Mouse (Mus musculus) skeletal muscle tissue, adult 2 months (tissue): Measurements from ENCODE around the gene Lat2.
A peak's percentile ranks its signal among the peaks of the same experiment; 100 is the strongest.

Experiments
- DNase-seq: peaks from one replicate; pipeline ENCODE4 v3.0.0-alpha.2; 2012; ENCODE audit warnings: low read depth, low spot score

The Lat2 gene

DNA sequence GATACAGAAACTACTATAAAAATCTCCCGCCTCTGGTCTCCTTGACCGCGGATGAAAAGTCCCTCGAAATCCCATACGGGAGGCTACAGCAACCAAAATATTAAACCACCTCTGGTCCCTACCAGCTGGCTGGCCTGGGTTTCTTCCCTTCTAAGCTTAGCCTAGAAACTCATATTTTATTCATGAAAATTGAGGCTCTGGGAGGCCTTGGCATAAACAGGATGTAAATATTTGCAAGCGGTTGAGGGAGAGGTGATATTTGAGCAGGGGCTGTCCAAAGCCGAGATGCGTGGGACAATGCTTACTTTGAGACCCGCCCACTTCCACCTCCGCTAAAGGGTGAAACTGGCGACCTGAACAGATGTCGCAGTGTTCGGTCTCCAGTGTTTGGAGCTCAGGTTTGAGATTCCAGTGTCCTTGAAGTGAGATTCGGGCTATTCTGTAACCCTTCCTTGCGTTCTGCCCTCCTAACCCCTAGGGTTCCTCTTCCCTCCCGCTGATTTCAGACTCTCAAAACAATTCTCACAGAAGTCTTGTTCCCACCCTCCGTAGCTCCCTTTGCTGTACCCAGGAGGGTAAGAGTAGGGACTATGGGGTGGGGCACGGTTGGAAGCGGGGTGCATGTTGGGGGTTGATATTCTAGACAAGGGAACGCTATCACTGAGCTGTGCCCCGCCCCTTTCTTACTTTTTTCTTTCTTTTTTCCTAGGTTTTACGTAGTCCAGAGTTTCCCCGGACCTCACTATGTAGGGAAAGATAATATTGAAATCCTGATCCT is 42.9 kb downstream of the Lat2 start:
- no peak for DNase-seq

DNA sequence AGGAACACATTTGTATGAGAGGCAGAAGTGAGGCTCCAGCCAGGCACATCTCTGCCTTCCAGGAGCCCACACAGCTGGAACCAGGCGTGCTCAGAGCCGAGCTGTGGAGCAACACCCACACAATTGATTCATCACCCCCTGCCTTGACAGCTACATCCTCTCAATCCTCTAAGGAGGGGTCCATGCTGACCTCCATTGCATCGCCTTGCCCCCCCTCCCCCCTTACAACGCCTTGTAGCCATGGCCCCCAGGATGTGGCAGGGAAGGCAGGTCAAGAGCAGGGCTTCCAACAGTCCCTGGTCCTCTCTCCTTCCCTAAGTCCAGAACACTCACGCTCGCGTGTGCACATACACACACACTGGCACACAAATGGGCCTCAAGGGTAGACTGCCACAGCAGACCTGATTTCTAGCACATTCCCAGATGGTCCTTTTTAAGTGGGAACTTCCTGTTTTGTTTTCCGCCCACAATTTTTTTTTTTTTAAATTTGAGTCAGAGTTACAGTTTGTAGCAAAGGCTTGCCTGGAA is 45.8 kb downstream of the Lat2 start:
- no peak for DNase-seq

DNA sequence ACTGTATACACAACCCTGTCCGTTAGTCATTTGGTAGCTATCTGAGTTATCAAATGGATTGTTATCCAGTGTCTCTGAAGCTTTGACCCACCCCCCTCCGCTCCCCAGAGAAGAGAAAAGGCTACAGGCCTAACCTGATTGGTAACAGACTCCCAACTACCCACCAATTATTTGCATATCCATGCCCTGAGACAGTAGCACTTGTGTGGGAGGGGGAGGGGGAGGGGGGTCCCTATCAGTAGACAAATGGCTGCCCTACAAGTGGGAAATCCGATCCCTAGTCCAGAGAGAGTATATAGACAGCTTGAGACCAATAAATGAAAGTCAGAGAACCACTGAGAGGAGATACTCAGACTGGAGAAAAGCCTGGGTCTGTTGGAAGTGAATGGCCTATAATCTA is 46.8 kb downstream of the Lat2 start:
- no peak for DNase-seq

DNA sequence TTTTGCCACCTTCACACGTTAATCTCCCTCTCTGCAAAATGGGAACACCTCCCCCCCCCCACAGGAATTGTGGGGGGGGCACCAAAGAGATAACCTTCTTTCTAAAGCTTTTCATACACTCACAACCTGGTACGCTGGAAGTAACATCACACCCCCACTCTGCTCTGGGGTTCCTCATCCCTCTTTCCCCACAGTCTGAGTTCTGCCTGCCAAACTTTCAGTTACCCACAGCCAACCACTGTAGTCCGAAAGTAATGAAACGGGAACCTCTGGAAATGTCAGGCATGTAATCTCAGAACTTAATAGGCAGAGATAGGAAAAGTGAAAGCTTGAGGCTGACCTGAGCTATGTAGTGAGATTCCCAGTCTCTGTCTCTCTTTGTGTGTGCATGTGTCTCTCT is 47.4 kb downstream of the Lat2 start:
- DNase-seq: no peak

DNA sequence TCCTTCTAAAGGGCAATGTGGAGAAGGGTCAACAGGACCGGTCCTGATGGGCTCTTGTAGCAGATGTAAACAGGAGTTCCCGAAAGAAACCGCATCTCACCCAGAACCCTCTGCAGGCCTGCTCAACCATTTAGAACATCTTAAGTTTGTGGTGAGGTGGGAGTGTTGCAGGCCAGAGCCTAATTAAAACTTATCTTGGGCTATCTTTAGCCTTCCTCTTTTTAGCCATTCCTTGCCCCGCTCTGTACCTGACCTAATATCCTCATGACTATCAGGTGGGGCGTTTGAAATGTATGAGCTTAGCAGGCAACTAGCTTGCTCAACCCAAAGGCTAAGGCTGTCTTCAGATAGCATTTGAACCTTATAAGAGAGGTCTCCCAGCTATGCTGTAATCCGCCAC is 49.1 kb downstream of the Lat2 start:
- DNase-seq: no peak

DNA sequence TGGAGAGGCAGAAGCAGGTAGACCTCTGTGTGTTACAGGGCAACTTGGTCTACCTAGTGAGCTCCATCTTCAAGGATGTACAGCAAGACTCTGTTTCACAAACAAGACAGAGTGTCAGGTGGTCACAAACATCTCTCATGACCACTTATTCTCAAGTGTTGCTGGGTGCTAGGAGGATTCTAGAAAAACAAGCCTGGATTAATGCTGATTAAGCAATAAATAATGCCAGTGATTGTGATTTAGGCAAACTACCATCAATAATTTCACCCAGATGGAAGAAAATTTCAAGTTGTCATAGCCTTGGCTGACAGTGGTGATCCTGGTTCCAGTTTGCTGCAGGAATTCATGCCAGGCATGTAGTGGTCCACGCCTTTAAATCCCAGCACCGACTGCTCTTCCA is 50.6 kb downstream of the Lat2 start:
- no peak for DNase-seq

DNA sequence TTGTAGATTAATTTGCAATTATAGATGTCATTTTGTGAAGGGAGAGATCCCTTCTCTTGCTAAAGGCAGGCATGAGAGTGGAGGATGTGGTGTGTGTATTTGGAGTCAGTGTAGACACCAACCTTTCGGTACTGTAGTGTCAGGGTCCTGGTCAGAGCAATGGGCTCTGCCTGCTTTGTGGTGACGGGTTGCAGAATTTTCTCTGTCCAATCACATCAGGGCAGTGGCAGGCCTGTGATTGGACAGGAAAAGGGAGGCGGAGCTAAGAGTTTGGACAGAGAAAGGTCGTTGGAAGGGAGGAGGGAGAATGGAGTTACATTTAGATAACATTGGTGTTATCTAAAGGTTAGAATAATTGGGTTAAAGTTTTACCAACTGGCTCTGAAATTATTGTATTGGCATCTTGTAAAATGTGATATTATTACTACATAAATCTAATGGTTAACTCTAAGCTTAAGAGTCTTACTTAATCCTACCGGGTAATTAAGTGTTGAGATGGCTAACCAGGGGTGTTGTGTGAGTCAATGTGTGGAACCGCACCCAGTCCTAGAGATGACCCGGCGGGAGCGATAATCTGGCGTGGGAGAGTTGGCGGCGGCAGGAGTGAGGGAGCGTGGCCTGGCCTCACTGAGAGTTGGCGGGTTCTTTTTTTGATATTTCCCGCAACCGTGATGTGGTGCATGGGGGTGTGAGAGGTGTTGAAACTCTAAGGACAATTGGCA is 54.2 kb downstream of the Lat2 start:
- DNase-seq: no peak

DNA sequence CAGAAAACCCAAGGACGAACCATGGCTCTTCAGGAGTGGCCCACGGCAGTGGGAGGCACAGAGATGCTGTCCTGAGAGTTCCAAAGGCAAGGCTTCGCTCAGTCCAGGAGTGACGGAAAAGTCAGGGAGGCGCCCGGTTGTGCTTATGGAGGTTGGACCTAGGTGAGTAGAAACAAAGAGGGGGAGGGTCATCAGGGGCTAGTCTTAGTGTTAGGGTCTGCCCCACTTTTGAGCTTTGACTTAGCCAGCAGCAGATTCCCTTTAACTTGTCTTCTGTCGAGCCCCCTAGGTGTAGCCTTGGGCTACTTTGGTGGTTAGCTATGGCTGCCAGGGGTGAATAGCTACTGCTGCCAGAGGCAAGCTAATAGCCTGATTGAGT is 54.8 kb downstream of the Lat2 start, which contains the start of gene Syna:
Gene Syna (minus strand): TSS at position 101 of the 379 bp plus-strand sequence.
- no peak for DNase-seq

DNA sequence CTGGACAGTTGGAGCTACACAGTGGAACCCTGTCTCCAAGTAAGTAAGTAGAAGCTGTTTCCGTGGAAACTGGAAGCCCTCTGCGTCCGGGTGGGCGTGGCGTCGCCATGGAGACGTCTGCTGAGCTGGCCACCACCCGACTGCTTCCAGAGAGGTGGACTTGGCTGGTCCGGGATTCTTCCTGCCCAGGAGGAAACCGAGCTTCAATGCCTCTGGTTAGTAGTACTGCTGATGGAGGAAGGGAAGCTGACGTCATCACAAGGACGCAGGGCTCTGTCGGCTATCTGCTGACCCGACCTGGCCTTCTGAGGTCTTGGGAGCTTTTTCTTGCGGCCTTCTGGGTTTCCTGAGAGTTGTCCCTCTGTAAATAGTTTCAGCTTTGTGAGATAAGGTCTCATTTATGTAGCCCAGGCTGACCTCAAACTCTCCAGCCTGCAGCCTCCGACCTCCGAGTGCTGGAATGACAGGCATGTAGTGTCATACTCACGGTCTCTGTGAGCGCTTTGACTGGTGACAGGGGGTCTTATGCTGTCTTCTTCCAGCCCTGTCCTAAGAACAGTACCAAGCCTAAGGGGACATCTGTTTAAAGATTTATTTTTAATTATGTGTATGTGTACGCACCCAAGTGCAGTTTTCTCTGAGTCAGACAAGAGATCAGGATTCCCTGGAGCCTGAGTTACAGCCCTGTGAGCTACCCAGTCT is 59.2 kb downstream of the Lat2 start:
- DNase-seq: peak; percentile 52

DNA sequence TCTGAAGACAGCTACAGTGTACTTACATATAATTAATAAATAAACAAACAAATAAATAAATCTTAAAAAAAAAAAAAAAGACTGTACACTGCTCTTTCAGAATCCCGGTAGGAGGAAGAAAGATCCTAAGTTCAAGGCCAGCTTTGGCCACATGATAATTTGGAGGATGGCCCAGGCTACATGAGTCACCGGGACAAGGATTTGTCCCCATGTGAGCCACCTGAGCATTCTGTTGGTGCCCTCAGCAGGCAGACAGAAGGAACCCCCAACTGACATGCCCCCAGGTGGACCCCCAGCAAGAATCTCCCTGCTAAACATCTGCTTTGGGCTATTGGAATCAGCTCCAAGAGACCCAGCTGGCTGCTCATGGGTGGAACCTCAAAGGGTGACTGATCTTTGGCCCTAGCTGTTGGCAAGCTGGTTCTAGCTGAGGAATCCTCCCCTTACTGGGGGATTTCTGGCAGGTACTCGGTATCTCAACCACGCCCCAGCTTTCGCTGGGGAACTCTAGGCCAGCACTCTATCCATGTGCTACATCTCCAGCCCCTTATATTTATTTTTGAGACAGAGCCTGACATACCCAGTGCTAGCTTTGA is 60.8 kb downstream of the Lat2 start:
- DNase-seq: no peak

DNA sequence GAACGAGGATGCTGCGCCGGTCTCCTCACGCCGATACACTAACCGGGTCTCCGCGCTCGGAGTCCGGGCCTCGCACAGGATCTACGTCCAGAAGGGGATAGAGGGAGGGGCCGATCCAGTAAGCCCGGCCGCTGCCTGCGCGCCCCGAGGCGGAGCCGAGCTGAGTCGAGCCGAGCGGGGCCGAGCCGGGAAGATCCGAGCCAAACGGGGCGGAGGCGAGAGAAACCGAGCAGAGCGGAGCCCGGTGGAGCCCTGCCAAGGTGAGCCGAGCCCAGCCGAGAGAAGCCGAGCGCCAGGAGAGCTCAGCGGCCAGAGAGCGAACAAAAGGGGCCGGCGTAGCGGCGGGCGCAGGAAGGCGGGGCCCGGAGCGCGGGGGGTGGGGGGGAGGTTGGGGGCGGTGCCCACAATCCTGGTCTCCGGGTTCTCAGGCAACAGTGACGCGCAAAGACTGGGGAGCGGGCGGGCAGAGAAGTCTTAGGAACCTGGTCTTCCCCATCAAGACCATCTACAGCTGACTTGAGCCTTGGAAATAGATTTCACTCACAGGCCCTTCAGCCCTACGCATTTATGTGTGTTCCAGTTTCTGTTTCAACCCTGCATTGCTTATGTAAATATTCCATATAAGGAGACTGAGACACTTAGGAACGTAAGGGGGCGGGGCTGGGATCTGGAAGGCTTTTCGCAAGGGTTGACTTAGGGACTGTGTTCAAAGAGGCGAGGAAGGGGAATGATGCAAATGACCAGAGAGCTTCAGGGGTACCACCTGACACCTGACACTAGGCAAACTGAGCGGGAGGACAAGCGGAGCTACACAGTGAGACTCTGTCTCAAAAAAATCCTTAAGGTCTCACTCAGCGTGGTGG is 62.5 kb downstream of the Lat2 start, which contains the start of gene Clip2:
Gene Clip2 (minus strand): TSS at position 325 of the 863 bp plus-strand sequence.
- DNase-seq: peak; percentile 95

DNA sequence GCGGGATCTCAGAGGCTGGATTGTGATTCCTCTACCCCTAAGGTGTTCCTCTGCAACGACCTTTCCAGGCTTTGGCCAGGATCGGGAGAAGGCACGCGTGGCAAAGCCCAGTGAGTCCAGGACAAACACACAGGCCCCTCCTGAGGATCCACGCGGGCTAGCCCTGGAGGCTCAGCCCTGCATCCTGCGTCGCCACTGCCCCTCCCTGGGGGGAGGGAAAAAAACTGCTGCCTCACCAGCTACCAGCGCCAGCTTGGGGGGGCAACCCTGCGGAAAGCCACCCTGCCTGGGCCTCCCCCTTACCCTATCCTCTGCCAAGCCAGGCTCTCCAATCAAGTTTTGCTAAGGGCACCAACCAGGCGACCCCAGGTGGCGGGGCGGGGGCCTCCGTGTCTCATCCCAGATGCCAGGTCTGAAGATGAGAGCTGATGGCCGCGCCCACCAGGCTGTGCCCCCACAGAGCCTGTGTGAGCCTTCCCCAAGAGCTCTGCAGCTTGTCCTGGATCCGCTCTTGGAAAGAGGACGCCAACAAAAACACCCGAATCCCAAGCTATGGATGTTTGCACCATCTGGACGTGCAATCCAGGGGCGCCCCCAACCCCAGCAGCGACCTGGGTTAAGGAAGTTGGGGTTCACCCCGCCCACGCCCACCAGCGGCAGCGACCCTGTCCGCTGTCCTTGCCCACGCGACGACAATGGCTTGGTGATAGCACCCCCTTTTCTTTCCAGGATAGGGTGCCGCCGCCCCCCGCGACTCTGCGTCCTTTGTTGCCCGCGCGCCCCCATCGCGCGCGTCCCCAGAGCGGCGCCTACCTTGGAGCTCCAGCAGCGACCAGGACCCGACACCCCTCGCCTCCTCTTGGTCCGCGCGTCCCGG is 63.4 kb downstream of the Lat2 start:
- no peak for DNase-seq

DNA sequence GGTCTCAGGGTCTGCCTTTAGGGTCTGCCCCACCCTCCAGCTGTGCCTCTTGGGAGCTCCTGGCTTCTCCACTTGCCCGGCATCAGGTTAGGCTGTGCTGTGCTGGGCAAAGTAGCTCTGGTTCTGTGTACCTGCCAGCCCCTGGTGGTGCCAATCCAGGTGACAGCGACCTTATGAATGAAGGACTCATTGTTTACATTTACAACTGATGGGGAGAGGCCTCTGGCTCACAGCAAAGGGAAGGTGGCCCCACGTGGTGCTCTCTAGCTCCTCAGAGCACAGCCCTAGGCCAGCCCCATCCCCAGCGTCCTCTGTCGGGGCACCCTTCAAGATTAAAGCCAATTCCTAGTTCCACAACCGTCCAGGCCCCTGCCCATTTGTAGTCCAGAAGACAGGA is 64.0 kb downstream of the Lat2 start:
- no peak for DNase-seq
